Mouse (Mus musculus): ENCODE measurements around the gene Wdfy4. TPM values are rescaled to one million over a fixed set of nuclear protein-coding genes. Genes with fewer than 3 reads are reported as not detected.

Wdfy4 gene
- polyA plus RNA-seq, 1 experiment from 2014 or later = 0.10 TPM

DNA sequence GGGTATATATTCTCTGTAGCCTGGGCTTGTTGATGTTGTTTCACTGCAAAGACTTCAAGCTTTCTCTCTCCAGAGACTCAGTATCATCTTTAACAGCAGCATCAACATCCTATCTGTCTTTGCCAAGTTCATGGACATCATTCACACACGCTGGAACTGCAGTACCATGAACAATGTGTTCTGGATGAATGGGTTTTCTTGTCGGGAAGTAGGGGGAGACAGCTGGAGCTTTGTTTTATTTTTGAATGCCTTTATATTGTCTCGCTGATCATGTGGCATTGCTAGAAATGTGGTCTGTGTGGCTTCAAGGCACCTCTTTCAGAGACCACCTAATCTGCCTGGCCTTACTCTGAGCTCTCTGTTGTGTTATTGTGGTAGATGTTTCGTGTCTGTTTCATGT lies 1.9 kb upstream of the Wdfy4 start:
- no peak overlapping the region for H3K9ac ChIP-seq
- H3K9me3 ChIP-seq = no peaks in the 10 kb centered on the region
- H3K4me2 ChIP-seq = no peak overlapping the region
- H3K4me3 ChIP-seq = no peak overlapping the region
- 29% methylated on average over 4 of the region's 4 CpGs for WGBS
- ATAC-seq (ENCODE audit: low FRiP score, low read depth) = no peak
- no peak overlapping the region for H3K27ac ChIP-seq (replicated peaks)
- H3K27me3 ChIP-seq = no peaks in the 10 kb centered on the region
- no peaks in the 10 kb centered on the region for H3K4me1 ChIP-seq (replicated peaks)
- no peaks in the 10 kb centered on the region for H3K36me3 ChIP-seq

DNA sequence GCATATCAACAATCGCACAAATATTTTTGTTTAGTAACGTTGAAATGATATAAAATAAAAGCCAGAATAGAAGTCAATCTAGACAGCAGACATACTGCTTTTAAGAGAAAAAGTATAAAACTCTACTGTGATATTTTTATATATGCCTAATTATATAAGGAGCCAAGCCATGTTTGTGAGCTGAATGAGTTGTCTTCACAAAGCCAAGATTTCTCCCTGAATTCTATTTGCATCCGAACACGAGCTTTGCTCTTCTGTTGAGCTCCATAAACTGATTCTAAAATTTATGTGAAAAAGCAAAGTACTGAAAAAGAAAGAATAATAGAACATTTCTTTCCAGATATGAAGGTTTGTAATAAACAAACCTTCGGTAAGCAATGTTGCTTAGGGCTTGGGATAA lies 5.2 kb downstream of the Wdfy4 start:
- Histone ChIP-seq H3K9ac (no peak overlapping the region), H3K36me3 (no peaks in the 10 kb centered on the region), H3K27me3 (no peaks in the 10 kb centered on the region), H3K9me3 (no peaks in the 10 kb centered on the region), H3K4me1 (replicated peaks) (no peaks in the 10 kb centered on the region), H3K4me3 (no peak overlapping the region), H3K4me2 (no peak overlapping the region), H3K27ac (replicated peaks) (no peak overlapping the region)
- ATAC-seq (ENCODE audit: low FRiP score, low read depth) = no peak
- WGBS = 88% methylated on average over 5 of the region's 5 CpGs

DNA sequence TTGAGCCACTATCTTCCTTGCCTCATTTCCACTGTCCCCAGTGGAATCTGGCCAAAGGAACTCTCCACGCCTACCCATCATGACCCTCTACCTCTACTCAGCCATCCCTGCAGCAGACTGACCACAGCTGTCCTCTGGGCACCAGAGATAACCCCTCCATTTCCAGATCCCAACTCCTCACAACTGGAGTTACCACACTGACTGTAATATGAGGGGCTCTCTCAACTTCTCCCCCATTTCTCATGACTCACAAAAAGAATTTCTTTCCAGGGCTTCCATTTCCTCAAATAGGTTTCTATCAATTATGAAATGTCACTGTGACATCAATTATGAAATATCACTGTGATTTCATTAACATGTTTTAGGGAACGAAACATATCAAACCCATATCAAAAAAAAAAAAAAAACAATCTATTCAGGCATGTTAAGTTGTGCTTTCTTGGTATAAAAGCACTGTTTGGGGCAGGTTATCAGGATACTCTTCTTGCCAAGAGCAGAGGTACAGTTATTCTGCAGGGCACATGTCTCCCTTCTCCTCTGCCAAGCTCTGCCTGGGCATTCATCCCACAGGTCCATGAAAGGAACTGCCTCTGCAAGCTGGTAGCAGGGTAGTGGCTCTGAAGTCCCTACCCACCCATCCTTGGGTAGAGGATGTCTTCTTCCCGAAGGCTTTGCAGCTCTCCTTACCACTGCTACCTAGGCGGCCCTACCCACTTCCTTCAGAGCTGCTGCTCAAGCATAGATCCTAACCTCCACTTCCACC lies 10.1 kb downstream of the Wdfy4 start:
- no peak for ATAC-seq (ENCODE audit: low FRiP score, low read depth)
- no peak overlapping the region for H3K9ac ChIP-seq
- no peaks in the 10 kb centered on the region for H3K4me1 ChIP-seq (replicated peaks)
- no peaks in the 10 kb centered on the region for H3K9me3 ChIP-seq
- no peak overlapping the region for H3K4me2 ChIP-seq
- WGBS = 72% methylated on average over 4 of the region's 4 CpGs
- H3K27ac ChIP-seq (replicated peaks) = no peak overlapping the region
- no peaks in the 10 kb centered on the region for H3K27me3 ChIP-seq
- no peak overlapping the region for H3K4me3 ChIP-seq
- H3K36me3 ChIP-seq = no peaks in the 10 kb centered on the region

DNA sequence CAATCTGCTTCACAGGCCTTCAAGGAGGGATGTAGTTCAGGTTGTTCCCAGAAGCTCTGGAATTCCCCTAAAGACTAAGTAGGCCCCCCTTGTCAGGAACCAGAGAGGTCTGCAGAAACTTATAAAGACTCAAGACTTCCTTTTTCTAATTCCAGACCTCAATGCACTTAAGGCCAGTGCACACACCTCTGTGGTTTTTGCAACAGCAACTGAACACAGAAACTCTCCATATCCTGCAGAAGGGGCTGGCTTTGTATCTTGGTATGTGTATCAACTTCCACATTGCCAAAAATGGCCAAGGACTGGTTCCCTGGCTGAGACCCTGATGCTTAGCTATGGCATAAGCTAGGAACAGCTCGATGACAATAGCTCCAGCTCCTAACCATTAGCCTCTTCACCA lies 13.4 kb downstream of the Wdfy4 start:
- ATAC-seq (ENCODE audit: low FRiP score, low read depth) = no peak
- Histone ChIP-seq H3K9ac (no peak overlapping the region), H3K4me1 (replicated peaks) (no peaks in the 10 kb centered on the region), H3K9me3 (no peaks in the 10 kb centered on the region), H3K36me3 (no peaks in the 10 kb centered on the region), H3K27me3 (no peaks in the 10 kb centered on the region), H3K27ac (replicated peaks) (no peak overlapping the region), H3K4me2 (no peak overlapping the region), H3K4me3 (no peak overlapping the region)
- WGBS = 84% methylated on average over 1 of the region's 1 CpGs

DNA sequence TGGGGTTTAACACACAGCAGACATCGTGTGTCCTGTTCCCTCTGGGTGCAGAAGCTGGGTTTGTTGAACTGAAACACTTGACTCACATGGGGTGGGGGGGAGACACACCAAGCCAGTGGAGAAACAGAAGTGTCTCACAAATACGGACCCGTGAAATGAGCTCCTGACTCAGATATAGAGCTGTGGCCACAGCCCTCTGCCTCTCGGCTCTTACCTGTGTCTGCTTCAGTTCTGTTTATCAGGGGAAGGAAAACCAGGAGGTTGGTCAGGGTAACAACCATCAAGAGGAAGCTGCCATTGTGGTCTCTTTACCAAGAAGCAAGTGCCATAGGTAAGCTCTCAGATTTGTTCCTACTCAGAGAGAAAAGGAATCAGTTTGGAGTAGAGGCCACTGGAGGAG lies 16.6 kb downstream of the Wdfy4 start:
- H3K27me3 ChIP-seq = no peaks in the 10 kb centered on the region
- WGBS = 90% methylated on average over 4 of the region's 4 CpGs
- H3K4me2 ChIP-seq = no peak overlapping the region
- no peaks in the 10 kb centered on the region for H3K36me3 ChIP-seq
- no peak overlapping the region for H3K4me3 ChIP-seq
- no peaks in the 10 kb centered on the region for H3K4me1 ChIP-seq (replicated peaks)
- no peak overlapping the region for H3K9ac ChIP-seq
- no peak overlapping the region for H3K27ac ChIP-seq (replicated peaks)
- no peaks in the 10 kb centered on the region for H3K9me3 ChIP-seq
- ATAC-seq (ENCODE audit: low FRiP score, low read depth) = no peak

DNA sequence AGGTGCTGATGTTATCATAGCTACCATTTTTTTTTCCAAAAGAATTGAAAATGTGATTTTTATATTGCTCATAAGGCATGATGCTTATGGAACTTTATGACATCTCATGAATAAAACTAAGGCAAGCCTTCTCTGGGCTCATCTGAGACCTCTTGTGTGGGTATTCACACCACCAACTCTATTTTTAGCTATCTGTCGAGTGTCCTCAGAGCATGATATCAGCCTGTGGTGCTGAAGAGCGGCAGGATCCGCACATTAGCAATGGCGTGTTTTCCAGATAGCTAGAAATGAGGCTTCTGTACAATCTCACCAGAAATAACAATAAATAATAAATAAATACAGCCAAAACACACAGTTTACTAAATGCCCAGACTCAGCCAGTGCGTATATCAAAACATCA lies 23.1 kb downstream of the Wdfy4 start:
- no peaks in the 10 kb centered on the region for H3K9me3 ChIP-seq
- 93% methylated on average over 5 of the region's 5 CpGs for WGBS
- ATAC-seq (ENCODE audit: low FRiP score, low read depth) = no peak

DNA sequence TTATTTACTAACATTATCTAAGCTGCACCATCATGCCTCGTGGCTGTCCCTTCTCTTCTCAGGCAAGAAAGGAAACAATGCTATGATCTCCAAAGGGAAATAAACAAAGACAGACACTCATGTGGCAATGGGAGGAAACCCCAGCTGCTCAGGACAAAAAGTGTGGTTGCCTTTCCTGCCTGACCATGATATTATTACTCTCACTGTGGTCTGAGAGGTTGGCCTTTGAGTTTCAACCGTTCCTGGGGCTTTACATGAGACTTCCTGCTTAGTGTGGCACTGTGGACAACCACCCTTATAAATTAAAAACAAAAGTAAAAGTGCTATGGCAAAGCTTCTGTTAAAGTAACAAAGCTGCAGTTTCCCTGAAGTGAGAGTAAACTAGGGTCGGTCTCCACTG lies 27.0 kb downstream of the Wdfy4 start:
- Histone ChIP-seq H3K9ac (no peak overlapping the region), H3K9me3 (no peaks in the 10 kb centered on the region), H3K4me3 (no peak overlapping the region), H3K27ac (replicated peaks) (no peak overlapping the region), H3K4me2 (no peak overlapping the region), H3K27me3 (no peaks in the 10 kb centered on the region), H3K36me3 (no peaks in the 10 kb centered on the region), H3K4me1 (replicated peaks) (no peaks in the 10 kb centered on the region)
- ATAC-seq (ENCODE audit: low FRiP score, low read depth) = no peak
- 71% methylated on average over 3 of the region's 3 CpGs for WGBS

More for the DNA sequence above, 23.1 kb downstream of the Wdfy4 start:
- Histone ChIP-seq H3K4me2 (no peak overlapping the region), H3K36me3 (no peaks in the 10 kb centered on the region), H3K27me3 (no peaks in the 10 kb centered on the region), H3K9ac (no peak overlapping the region), H3K4me3 (no peak overlapping the region), H3K27ac (replicated peaks) (no peak overlapping the region), H3K4me1 (replicated peaks) (no peaks in the 10 kb centered on the region)

DNA sequence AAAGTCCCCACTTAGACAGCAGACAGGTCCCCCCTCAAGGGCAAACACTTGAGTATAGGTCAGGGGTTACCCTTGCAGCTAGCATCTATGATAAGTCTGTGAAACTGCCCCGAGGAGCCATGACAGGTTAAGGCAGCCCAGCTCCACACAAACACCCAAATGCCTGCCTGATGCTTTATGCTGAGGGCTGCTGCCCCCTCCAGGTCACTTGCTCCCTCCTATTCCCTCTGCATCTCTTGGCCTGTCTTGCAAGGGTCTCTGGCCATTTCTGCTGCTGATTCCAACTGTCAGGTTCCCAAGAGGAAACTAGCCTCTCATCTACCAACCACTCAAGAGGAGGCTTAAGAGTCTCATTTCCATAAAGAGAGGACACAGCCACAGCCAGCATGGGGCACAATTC lies 32.4 kb downstream of the Wdfy4 start:
- WGBS = 85% methylated on average over 1 of the region's 1 CpGs

DNA sequence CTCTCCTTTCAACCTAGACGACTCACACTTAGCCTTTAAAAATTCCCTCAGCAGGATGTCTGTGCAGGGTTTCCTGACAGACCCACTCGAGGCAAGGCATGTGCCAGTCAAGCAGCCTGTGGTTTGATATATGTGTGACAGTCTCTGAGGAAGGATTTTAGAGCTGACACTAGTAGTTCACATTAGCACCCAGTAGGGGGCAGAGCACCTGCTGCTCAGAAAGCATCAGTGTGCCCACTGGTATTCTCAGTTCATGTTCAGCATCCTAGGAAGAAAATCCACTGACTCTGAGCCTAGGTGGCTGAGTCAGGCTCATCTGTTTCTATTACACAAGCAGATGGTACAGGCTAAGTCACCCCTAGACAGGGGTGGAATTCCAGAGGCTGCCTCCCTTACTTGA lies 39.0 kb downstream of the Wdfy4 start:
- Histone ChIP-seq H3K9ac (no peak overlapping the region), H3K4me1 (replicated peaks) (no peaks in the 10 kb centered on the region), H3K27ac (replicated peaks) (no peak overlapping the region), H3K4me3 (no peak overlapping the region), H3K36me3 (no peaks in the 10 kb centered on the region), H3K9me3 (no peaks in the 10 kb centered on the region), H3K4me2 (no peak overlapping the region), H3K27me3 (no peaks in the 10 kb centered on the region)
- WGBS = 16% methylated on average over 2 of the region's 2 CpGs
- ATAC-seq (ENCODE audit: low FRiP score, low read depth) = no peak

More for the DNA sequence above, 32.4 kb downstream of the Wdfy4 start:
- no peak overlapping the region for H3K4me3 ChIP-seq
- no peaks in the 10 kb centered on the region for H3K4me1 ChIP-seq (replicated peaks)
- H3K27me3 ChIP-seq = no peaks in the 10 kb centered on the region
- no peak for ATAC-seq (ENCODE audit: low FRiP score, low read depth)
- H3K4me2 ChIP-seq = no peak overlapping the region
- no peaks in the 10 kb centered on the region for H3K36me3 ChIP-seq
- no peak overlapping the region for H3K27ac ChIP-seq (replicated peaks)
- H3K9me3 ChIP-seq = no peaks in the 10 kb centered on the region
- no peak overlapping the region for H3K9ac ChIP-seq

DNA sequence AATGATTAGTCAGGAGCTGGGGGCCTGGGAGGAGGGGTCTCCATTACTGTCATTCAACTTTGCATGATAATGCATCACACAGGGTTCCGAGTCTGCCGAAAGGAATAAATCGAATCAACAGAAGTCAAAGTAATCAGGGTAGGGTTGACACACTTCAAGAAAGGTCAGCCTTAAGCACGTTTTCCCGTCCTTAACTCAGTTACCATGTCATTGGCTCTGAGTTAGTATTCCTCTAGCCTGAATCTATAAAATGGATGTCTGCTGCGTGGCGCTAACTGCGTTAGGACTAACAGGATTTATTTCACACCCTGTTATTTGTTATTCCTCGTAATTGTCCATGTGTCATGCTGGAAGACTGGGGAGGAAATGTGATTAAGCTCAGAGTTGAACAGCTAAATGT lies 48.5 kb downstream of the Wdfy4 start:
- Histone ChIP-seq H3K4me2 (no peak overlapping the region), H3K4me1 (replicated peaks) (no peaks in the 10 kb centered on the region), H3K9me3 (no peaks in the 10 kb centered on the region), H3K36me3 (no peaks in the 10 kb centered on the region), H3K27ac (replicated peaks) (no peak overlapping the region), H3K27me3 (no peaks in the 10 kb centered on the region), H3K9ac (no peak overlapping the region), H3K4me3 (no peak overlapping the region)
- 57% methylated on average over 9 of the region's 9 CpGs for WGBS
- ATAC-seq (ENCODE audit: low FRiP score, low read depth) = no peak

DNA sequence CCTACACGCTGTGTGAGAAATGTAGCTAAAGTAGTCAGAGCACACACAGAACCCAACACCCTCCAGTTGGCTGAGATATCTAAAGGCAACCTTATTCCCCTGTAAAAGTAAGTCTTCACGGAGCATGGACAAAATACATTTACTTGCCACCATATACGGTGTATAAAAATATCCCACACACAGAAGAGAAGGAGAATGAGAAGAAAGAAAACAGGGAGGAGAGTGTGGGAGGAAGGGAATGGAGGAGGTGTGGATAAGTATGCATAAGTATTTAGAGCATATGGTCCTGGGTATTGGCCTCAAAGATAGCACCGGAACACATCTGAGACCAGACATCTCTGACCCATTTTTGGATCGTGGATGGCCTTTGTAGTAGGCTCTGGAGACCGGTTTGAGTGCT lies 50.1 kb downstream of the Wdfy4 start:
- Histone ChIP-seq H3K4me3 (no peak overlapping the region), H3K36me3 (no peaks in the 10 kb centered on the region), H3K27me3 (no peaks in the 10 kb centered on the region), H3K9ac (no peak overlapping the region), H3K27ac (replicated peaks) (no peak overlapping the region), H3K4me2 (no peak overlapping the region), H3K9me3 (no peaks in the 10 kb centered on the region), H3K4me1 (replicated peaks) (no peaks in the 10 kb centered on the region)
- 95% methylated on average over 6 of the region's 6 CpGs for WGBS
- no peak for ATAC-seq (ENCODE audit: low FRiP score, low read depth)

DNA sequence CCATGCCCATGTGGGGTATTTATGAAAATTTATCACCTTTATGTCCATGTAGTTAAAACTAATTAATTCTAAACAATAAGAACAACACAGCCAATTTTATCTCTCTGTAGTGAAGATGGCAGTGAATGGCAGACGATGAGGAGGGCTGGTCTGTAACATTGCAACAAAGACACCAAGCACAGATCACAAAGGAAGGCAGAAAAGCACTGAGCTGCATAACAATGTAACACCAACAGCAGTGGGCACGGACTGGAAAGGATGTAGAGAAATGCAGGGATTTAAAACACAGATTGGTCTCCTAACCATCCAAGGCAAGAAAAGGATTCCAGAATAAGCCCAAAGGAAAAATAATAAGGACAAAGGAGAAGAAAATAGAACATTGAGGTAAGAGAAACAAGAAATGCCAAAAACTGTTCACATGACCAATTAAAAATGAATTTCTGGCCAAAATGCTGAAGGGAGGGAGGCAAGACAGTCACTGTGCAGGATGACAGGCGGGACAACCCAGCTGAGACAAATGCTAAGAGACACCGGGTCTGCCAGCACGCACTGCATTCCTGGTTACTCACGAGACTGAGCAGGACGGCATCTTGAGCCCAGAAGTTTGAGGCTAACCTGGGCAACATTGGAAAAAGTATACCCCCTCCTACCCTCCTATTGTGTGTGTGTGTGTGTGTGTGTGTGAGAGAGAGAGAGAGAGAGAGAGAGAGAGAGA lies 54.1 kb downstream of the Wdfy4 start:
- WGBS = 59% methylated on average over 7 of the region's 7 CpGs
- Histone ChIP-seq H3K27ac (replicated peaks) (no peak overlapping the region), H3K9ac (no peak overlapping the region), H3K4me1 (replicated peaks) (no peaks in the 10 kb centered on the region), H3K4me3 (no peak overlapping the region), H3K4me2 (no peak overlapping the region), H3K36me3 (no peaks in the 10 kb centered on the region), H3K27me3 (no peaks in the 10 kb centered on the region), H3K9me3 (no peaks in the 10 kb centered on the region)
- no peak for ATAC-seq (ENCODE audit: low FRiP score, low read depth)
